Mouse (Mus musculus) liver, postnatal 0 days (tissue): ENCODE data around the gene Akr1b3.

Experiments used
- CTCF ChIP-seq: sonication (generic); IDR thresholded peaks from 2 replicates; pipeline ENCODE4 v1.5.1; 2016; ENCODE audit warnings: antibody characterized with exemption, low read depth
- EP300 ChIP-seq: IDR thresholded peaks from 2 replicates; pipeline ENCODE4 v1.6.1; 2016; ENCODE audit warnings: antibody characterized with exemption, low read depth, mild to moderate bottlenecking

- TF ChIP-seq CTCF (no peak), EP300 (no peak)
These were observed 1.4 kb upstream of the Akr1b3 start for GRCm38 (mm10) chr6:34318636-34319035.
